Mouse (Mus musculus) cerebellum, adult 11-12 months (tissue): Measurements from ENCODE around the gene Mpst.

Source experiments
- DNase-seq: peaks from one replicate; pipeline ENCODE4 v3.0.0; 2022

Gene Mpst

DNA sequence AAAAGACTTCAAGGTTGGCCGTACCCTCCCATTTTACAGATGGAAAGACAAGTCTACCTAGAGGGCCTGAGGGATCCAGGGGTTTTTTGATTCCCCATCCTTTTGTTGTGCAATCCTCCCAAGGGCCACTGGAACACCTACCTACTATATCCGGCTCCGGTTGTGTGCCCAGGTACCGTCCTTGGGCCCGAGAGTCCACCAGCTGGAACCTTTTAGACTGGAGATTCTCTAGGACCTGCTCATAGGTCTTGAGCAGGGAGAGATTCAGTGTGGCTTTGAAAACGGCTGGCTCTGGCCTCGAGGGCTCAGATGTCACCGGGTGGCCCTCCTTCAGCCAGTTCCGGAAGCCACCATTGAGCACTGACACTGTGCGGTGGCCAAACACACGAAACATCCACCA is 1.1 kb upstream of the Mpst start:
- DNase-seq: no peak

DNA sequence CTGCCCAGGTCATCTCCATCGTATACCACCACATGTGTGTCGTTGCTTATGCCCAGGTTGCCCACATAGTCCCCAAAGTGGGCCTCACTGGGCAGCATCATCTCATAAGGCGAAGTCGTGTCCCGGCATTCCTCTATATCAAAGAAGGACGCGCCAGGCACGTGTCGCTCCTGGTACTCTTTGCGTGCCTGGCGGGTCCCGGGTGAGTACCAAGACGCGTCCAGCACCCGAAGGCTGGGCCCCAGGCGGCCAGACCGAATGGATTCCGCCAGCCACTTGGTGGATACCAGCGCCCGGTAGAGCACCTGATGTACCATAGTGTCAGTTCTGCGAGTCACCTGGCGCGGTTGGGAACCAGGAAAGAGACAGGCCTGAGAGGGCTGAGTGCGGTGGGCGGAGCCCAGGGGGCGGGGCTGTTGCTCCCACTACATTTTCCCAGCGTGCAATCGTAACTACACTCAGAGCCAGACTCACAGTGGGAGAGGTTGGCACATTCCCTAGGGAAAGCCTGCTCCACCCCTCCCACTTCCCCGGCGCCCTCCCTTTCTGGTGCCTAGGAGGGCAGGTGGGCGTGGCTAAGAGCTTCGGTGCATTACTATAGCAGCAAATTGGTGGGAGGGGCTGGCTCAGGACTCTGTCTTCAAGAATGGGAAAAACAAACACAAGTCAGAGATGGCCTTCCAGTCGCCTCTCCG is 552 bp upstream of the Mpst start, which contains the start of gene Tst:
Gene Tst, minus strand, starts transcription at position 391 of the 695 bp plus-strand sequence.
- peak; percentile 90 for DNase-seq

GRCm38 (mm10) chr15:78409570-78410052 is 3.4 kb downstream of the Mpst start:
- no peak for DNase-seq

DNA sequence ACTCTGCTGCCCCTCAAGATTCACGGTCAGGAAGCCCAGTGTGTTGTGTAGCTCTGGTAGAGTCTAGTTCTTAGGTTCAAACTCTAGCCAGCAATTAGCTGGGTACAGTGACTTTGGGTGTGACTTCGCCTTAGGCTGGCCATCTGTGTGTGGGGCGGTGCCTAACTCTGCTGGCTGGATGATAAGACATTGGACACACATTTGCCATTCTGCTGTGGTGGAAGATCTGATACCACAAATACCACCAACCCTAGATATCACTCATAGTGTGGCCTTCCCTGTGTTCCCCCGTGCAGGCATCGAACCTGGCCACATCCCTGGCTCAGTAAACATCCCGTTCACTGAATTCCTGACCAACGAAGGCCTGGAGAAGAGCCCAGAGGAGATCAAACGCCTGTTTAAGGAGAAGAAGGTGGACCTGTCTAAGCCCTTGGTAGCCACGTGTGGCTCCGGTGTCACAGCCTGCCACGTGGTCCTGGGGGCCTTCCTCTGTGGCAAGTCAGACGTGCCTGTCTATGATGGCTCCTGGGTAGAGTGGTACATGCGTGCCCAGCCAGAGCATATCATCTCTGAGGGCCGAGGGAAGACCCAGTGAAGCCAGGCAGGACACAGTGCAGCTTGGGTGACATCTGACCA is 7.0 kb downstream of the Mpst start:
- no peak for DNase-seq

GRCm38 (mm10) chr15:78413719-78414117 is 7.5 kb downstream of the Mpst start:
- no peak for DNase-seq

DNA sequence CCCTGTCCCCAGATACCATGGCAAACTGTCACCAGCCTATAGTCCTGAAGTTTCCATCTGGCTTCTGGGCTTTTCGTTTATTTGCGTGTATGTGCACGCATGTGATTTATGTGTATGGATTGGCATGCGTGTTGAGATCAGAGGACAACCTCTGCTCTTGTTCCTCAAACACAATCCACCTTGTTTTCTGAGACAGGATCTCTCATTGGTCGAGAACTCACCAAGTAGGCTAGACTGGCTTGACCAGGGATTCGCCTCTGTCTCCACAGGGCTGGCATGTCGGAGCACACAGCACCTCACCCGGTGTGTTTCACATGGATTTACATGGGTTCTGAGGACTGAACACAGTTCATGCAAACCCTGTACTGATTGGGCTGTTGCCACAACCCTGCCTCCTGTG is 7.9 kb downstream of the Mpst start:
- no peak for DNase-seq

GRCm38 (mm10) chr15:78416937-78417336 is 10.7 kb downstream of the Mpst start:
- DNase-seq: no peak

- no peak for DNase-seq
These were observed 14.2 kb downstream of the Mpst start for GRCm38 (mm10) chr15:78420395-78420794.

GRCm38 (mm10) chr15:78422046-78422956 is 16.1 kb downstream of the Mpst start:
- peak; percentile 69 for DNase-seq

DNA sequence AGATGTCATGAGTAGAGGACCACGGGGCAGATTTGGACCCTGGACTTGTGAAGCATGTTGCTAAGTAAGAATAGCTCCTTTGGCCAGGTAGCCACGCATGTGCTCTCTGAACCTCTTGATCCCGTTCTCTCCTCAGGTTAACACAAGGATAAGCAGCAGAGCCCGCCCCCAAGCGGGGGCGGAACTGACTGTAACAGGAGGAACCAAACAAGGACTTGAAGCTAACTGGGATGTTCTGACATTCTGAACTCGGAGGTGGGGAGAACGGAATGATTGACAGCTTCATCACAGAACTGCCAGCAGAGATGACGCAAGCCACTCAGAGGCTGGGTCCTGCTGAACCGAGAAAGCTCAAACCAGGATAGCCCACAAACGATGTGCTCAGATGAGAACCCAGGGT is 18.3 kb downstream of the Mpst start:
- DNase-seq: no peak

GRCm38 (mm10) chr15:78425230-78425629 is 19.0 kb downstream of the Mpst start:
- no peak for DNase-seq

DNA sequence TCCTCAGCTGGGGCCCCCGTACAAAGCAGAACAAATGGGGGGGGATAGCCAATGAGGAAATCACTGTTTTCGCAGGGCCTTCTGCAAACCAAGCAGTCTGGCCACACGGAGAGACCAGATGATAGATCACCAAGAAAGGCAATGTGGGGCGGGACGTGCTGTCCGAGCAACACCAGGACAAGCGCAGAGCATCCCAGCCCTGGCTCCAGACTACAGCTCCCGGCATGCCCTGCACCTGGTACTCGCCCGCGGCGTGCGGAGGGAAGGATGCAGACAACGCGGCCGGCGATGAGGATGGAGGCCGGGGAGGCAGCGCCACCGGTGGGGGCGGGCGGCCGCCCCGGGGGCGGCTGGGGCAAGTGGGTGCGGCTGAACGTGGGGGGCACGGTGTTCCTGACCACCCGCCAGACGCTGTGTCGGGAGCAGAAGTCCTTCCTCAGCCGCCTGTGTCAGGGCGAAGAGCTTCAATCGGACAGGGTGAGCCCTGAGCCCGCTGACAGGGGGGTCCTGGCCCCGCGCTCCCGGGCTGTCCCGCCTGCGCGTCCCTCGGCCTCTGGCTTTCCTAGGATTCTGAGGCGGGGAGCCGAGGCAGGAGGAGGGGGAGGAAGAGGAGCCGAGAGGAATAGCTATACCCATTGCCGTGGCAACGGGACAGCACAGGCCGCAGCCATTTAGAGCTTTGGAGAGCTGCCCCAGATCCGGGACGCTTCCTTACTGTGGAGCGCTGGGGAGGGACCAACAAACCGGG is 22.3 kb downstream of the Mpst start, which contains the start of gene Kctd17:
Gene Kctd17, plus strand, starts transcription at position 174 of the 748 bp plus-strand sequence.
- peak; percentile 83 for DNase-seq

DNA sequence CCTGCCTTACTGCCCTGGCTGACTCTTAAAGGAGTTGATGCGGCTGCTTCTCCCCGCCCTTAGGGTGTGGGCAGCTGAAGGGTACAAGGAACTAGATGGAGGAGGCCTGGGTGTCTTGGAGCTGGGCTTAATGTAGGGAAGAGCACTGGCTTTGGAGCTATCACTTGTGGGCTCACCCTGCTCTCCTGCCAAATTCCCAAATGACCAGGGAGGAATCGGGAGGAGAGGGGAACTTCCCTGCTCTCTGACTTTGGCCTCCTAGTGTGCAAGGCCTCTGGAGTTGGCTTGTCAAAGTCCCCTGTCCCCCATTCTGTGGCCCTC is 22.9 kb downstream of the Mpst start:
- no peak for DNase-seq

DNA sequence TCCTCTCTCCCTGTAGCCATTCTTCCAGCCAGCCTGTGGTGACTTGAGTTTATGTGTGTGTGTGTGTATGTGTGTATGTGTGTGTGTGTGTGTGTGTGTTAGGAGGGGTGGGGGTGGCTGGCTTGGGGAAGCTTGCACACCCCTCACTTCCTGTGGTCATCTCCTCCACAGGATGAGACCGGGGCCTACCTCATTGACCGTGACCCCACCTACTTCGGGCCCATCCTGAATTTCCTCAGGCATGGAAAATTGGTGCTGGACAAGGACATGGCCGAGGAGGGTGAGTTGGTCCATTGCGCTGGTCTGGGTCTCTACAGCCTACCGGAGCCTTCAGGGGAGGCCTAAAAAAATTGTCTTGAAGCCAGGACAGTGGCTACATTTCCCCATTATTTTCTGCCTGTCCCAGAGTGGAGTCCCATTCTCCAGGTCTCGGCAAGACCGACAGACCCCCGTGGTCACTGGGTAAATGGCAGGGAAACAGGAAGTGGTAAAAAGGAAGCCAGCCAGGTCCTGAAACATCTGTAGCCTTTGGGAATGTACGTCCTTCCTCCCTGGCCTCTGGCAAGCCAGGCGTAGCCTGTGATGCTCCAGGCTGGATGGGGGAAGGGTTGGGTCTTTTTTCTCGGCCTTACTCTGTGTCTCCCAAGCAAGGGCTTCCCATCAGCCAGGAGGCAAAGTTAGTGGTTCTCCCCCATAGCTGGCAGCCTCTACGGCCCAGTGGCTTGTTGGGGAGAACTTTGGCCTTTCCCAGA is 23.8 kb downstream of the Mpst start:
- peak; percentile 42 for DNase-seq

DNA sequence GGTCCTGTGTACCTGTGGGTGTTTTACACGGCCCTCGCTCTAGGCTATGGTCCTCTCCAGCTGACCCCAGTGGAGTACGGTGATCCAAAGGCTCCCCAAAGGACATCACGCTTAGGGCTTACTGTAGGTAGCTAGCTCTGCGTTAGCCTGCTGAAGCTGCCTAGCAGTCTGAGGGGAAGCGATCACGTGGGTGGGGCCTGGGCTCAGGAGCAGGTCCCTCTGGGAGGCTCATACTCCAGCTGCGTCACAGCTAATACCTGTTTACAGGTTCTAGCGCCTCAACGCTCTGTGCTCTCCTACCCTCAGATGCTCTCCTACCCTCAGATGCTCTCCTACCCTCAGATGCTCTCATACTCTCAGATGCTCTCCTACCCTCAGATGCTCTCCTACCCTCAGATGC is 24.7 kb downstream of the Mpst start:
- DNase-seq: peak; percentile 31

DNA sequence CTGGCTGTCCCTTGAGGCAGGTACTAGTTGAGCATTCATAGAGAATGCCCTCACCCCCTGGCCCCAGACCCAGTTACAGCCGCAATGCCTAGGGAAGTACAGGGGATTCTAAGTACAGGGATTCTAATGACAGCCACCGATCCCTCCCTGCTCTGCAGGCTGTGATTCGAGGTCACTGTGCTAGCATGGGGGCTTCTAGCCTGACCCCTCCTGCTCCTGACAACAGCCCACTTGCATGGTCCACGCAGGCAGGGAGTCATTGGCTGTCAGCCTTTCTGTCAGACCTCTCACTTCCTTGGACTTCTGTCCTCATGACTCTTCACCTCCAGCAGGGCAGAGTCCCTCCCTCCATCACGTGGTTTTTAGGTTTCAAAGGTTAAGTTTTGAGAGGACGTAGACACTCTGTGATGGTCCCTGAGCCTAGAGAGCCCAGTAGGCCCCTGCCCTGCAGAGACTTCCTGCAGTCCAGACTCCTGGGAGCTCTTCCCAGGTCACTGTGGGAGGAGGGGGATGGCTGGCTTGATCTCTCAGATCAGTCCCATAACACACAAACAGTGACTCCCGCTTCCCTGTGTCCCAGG is 25.4 kb downstream of the Mpst start:
- peak; percentile 27 for DNase-seq

- peak; percentile 53 for DNase-seq
These were observed 28.8 kb downstream of the Mpst start for GRCm38 (mm10) chr15:78434896-78435520.

DNA sequence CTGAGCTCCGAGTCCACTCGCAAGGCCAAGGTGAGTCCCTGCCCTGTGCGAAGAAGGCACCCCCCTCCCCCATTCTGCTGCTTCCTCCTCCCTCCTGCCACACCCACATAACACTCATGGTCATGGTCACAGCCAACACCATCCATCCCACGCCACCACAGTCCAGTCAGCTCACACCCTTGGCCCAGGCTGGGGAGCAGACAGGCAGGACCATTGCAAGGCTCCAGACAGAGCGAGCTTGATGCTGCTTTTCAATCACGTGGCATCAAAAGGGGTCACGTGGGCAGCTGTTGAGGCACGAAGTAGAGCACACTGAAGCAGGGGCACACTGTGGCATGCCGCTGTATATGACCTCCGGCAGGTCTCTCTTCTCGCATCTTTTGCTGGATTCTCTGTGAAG is 29.5 kb downstream of the Mpst start:
- peak; percentile 66 for DNase-seq

DNA sequence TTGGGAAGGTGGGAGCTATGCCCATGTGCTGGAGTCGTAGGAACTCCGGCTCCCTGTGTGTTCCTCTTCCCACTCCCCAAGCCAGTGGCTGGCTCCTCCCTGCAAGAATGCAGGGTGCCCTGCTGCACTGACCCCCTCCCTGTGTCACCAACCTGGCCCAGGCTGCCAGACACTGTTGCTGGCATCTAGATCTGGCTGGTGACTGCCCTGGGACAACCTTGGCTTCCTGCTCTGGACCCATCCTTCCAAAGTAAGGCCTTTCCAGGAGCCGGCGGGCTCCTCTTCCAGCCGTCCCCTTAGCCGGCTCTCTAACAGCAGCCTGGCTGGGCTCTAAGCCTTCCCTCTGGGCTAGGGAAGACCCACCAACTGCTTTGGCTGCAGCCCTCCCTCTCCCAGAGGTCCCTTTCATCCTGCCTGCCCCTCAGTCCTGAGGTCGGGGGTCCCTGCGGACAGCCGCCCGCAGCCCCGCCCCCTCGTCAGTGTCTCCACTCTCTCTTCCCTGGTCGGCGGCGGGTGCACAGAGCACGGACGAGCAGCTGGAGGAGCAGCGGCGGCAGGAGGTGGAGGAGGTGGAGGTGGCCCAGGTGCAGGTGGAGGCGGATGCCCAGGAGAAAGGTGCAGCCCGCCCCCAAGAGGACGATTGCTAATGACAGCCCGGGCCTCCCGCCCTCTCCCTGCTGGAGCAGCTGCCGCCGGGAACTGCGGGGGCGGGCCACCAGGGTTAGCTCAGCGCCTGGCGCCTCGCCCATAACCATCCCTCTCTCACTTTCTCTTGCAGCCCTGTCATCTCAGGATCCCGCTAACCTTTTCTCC is 30.4 kb downstream of the Mpst start:
- DNase-seq: peak; percentile 97
